Mouse (Mus musculus): ENCODE results near the gene Hyal1.

DNA sequence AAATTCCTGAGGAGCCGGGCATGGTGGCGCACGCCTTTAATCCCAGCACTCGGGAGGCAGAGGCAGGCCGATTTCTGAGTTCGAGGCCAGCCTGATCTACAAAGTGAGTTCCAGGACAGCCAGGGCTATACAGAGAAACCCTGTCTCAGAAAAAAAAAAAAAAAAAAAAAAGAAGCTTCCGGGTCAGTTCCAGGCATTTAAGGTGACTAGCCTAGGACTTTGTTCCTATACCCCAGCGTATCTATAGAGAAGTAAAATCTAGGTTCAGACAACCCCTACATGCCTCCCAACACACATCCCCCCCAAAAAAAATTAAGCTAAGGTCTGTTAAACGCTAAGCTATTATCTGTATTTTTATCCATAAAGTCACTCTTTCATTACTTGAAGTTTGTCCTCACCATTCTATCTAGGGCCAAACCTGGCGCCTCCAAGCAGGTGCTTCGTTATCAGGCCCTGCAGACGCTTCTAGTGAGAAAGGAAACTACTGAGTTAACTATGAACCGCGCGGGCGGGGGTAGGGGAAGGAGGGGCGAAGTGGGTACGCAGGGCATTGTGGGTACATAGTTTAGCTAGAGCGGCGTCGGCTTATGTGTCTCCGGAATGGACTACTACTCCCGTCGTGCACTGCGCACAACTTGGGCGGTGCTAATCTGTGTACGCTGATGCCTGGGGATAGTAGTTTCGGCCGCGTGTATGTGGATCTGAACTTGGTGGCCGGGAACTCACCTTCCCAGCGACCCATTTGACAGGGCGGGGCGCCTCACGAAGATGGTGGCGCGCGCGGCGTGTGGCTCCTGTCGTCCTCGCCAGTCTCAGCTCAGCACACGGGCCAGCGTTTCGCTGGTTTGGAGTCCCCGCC, 10.5 kb downstream of the Hyal1 start, which contains the start of gene Ifrd2:
- TF ChIP-seq CTCF (IDR thresholded peaks at IDR 0.05; ENCODE audit: low read depth, low read length) (no peak), POLR2AphosphoS5 (IDR thresholded peaks at IDR 0.05; ENCODE audit: insufficient replicate concordance, low read depth, low read length) (no peak), GATA2 (IDR thresholded peaks at IDR 0.05; ENCODE audit: borderline replicate concordance, low read depth, low read length) (no peak)

Measured in G1E (cell line).